Mouse (Mus musculus): Measurements from ENCODE around the gene Ubash3a.

- TF ChIP-seq POLR2A (IDR thresholded peaks at IDR 0.05; ENCODE audit: insufficient read length, low read depth) (no peak), TCF12 (IDR thresholded peaks at IDR 0.05; ENCODE audit: insufficient read depth, poor library complexity, severe bottlenecking) (no peak), USF1 (IDR thresholded peaks at IDR 0.05; ENCODE audit: low read depth) (no peak), CEBPB (IDR thresholded peaks at IDR 0.05; ENCODE audit: insufficient read depth, poor library complexity, severe bottlenecking) (no peak), MYOG (IDR thresholded peaks at IDR 0.05; ENCODE audit: control insufficient read depth in 1 of 3, insufficient read depth in 1 of 3, insufficient read length in 2 of 3, low read depth in 2 of 3) (no peak), MYOD1 (IDR thresholded peaks at IDR 0.05; ENCODE audit: control insufficient read depth in 1 of 3, insufficient read length in 2 of 3, low read depth in 2 of 3) (no peak), MAX (IDR thresholded peaks at IDR 0.05; ENCODE audit: low read depth) (no peak), E2F4 (IDR thresholded peaks at IDR 0.05; ENCODE audit: insufficient read depth) (no peak), REST (IDR thresholded peaks at IDR 0.05; ENCODE audit: insufficient read depth, insufficient read length) (no peak), POLR2AphosphoS2 (IDR thresholded peaks at IDR 0.05; ENCODE audit: insufficient read length, low read depth) (no peak), SRF (IDR thresholded peaks at IDR 0.05; ENCODE audit: control insufficient read depth, insufficient read length, low read depth) (no peak), TCF3 (IDR thresholded peaks at IDR 0.05; ENCODE audit: insufficient read length, low read depth) (no peak)
These were observed 72.6 kb downstream of the Ubash3a start for GRCm38 (mm10) chr17:31280269-31280668.
